Mouse (Mus musculus): Measurements from ENCODE around the gene Adcy10. TPM values are rescaled to one million over a fixed set of nuclear protein-coding genes. Genes with fewer than 3 reads are reported as not detected.

The Adcy10 gene
- total RNA-seq, 2 experiments from 2014 or later = 3.2 TPM; not detected in 1

Other genes with a start within 250 kb of the Adcy10 start
- gene Tiprl, start 248.2 kb upstream of the Adcy10 start, total RNA-seq (2014; fragmentation: Nextera tagmentation) = 22.3 and 35.0 TPM in 2 replicates
- 73.2 and 90.1 TPM in 2 replicates for gene Tiprl, start 248.2 kb upstream of the Adcy10 start, total RNA-seq (2017)
- gene Gpr161, start 189.4 kb upstream of the Adcy10 start, total RNA-seq (2014; fragmentation: Nextera tagmentation) = 0.11 TPM in 1 of 2 replicates, not detected in the other
- gene Gpr161, start 189.4 kb upstream of the Adcy10 start, total RNA-seq (2017) = not detected in 2 replicates
- 21.3 and 36.3 TPM in 2 replicates for gene Dcaf6, start 24.7 kb upstream of the Adcy10 start, total RNA-seq (2014; fragmentation: Nextera tagmentation)
- 20.3 and 22.0 TPM in 2 replicates for gene Dcaf6, start 24.7 kb upstream of the Adcy10 start, total RNA-seq (2017)
- 68.1 and 83.2 TPM in 2 replicates for gene Mpc2, start 24.5 kb upstream of the Adcy10 start, total RNA-seq (2014; fragmentation: Nextera tagmentation)
- gene Mpc2, start 24.5 kb upstream of the Adcy10 start, total RNA-seq (2017) = 65.7 and 85.1 TPM in 2 replicates
- 0.77 and 3.5 TPM in 2 replicates for gene Mpzl1, start 149.4 kb downstream of the Adcy10 start, total RNA-seq (2014; fragmentation: Nextera tagmentation)
- gene Mpzl1, start 149.4 kb downstream of the Adcy10 start, total RNA-seq (2017) = 1.2 and 3.5 TPM in 2 replicates
- 9.9 and 19.4 TPM in 2 replicates for gene Rcsd1, start 224.6 kb downstream of the Adcy10 start, total RNA-seq (2014; fragmentation: Nextera tagmentation)
- gene Rcsd1, start 224.6 kb downstream of the Adcy10 start, total RNA-seq (2017) = 11.1 TPM in 2 replicates

Measured in megakaryocyte-erythroid progenitor cell, adult 5-6 weeks (primary cell).